Mouse (Mus musculus) frontal cortex, adult 2 months (tissue): ENCODE data around the gene Alk. TPM values are rescaled to one million over a fixed set of nuclear protein-coding genes. Genes with fewer than 3 reads are reported as not detected.

Experiments
- DNase-seq, 2 experiments: peaks; one replicate each; pipeline ENCODE4 v3.0.0; 2022; ENCODE audit warnings: low spot score in 1 of 2; ENCODE audit errors: extremely low spot score in 1 of 2
- polyA plus RNA-seq: library from polyadenylated mRNA; depleted of rRNA; stranded (reverse); fragments of >200 nt; gene quantifications from 2 replicates; pipeline ENCODE4 v1.2.3, GENCODE M21; 2012

Alk gene
- polyA plus RNA-seq, 1 experiment: 3.7 TPM

- no peak for DNase-seq
Measured at GRCm38 (mm10) chr17:72158857-72159385, 445.5 kb downstream of the Alk start.

GRCm38 (mm10) chr17:72157830-72158629 lies 446.4 kb downstream of the Alk start:
- DNase-seq: no peak

- no peak for DNase-seq
Measured at GRCm38 (mm10) chr17:72153038-72153437, 451.4 kb downstream of the Alk start.

- no peak for DNase-seq
Measured at GRCm38 (mm10) chr17:72144946-72145598, 459.4 kb downstream of the Alk start.

GRCm38 (mm10) chr17:72144461-72144860 lies 460.0 kb downstream of the Alk start:
- DNase-seq: no peak

- DNase-seq: no peak
Measured at GRCm38 (mm10) chr17:72132140-72132911, 472.1 kb downstream of the Alk start.

GRCm38 (mm10) chr17:72121660-72122059 lies 482.8 kb downstream of the Alk start:
- no peak for DNase-seq

GRCm38 (mm10) chr17:72120278-72120677 lies 484.1 kb downstream of the Alk start:
- no peak for DNase-seq

GRCm38 (mm10) chr17:72118376-72118775 lies 486.1 kb downstream of the Alk start:
- DNase-seq: no peak

- no peak for DNase-seq
Measured at GRCm38 (mm10) chr17:72115271-72115944, 489.0 kb downstream of the Alk start.

- no peak for DNase-seq
Measured at GRCm38 (mm10) chr17:72112004-72112403, 492.4 kb downstream of the Alk start.

- DNase-seq: no peak
Measured at GRCm38 (mm10) chr17:72111528-72111927, 492.9 kb downstream of the Alk start.

GRCm38 (mm10) chr17:72087261-72087703 lies 517.1 kb downstream of the Alk start:
- DNase-seq: no peak

GRCm38 (mm10) chr17:72081396-72081795 lies 523.0 kb downstream of the Alk start:
- no peak for DNase-seq

- peak; percentile 6 to 41 for DNase-seq
Measured at GRCm38 (mm10) chr17:72076306-72076921, 528.0 kb downstream of the Alk start.

GRCm38 (mm10) chr17:72071871-72072270 lies 532.6 kb downstream of the Alk start:
- no peak for DNase-seq

- DNase-seq: no peak
Measured at GRCm38 (mm10) chr17:72068176-72068575, 536.3 kb downstream of the Alk start.

- no peak for DNase-seq
Measured at GRCm38 (mm10) chr17:72062978-72063377, 541.4 kb downstream of the Alk start.

- DNase-seq: no peak
Measured at GRCm38 (mm10) chr17:72059312-72059711, 545.1 kb downstream of the Alk start.

- DNase-seq: no peak
Measured at GRCm38 (mm10) chr17:72045671-72046070, 558.8 kb downstream of the Alk start.
